In genomic region chr12:107132501-107132900, GRCm38 (mm10) we compare ENCODE assay signal across 15 mouse cellular contexts.
"Had no signal": no experiment of that assay in that cellular context is flagged by ENCODE, and none has a peak within 500 bp of the region (broad histone marks: within the 10 kb centered on the region; RNA-seq: fewer than 3 reads in every experiment).

No protein-coding gene starts in this region.

- H3K27ac ChIP-seq: liver, embryonic 13.5 days; midbrain, embryonic 12.5 days; neural tube, embryonic 13.5 days; stomach, embryonic 15.5 days had no signal

- H3K4me2 ChIP-seq: liver, embryonic 13.5 days; midbrain, embryonic 12.5 days; neural tube, embryonic 13.5 days; stomach, embryonic 15.5 days had no signal

- H3K9ac ChIP-seq: liver, embryonic 13.5 days; midbrain, embryonic 12.5 days; neural tube, embryonic 13.5 days; stomach, embryonic 15.5 days had no signal

- H3K9me3 ChIP-seq: liver, embryonic 13.5 days; midbrain, embryonic 12.5 days; neural tube, embryonic 13.5 days; stomach, embryonic 15.5 days had no signal

- H3K4me3 ChIP-seq: liver, embryonic 13.5 days; midbrain, embryonic 12.5 days; myocyte; neural tube, embryonic 13.5 days; stomach, embryonic 15.5 days had no signal

- H3K27me3 ChIP-seq: liver, embryonic 13.5 days; midbrain, embryonic 12.5 days had no signal

- DNase-seq: kidney, adult 9 months; kidney, postnatal 14 days; kidney, postnatal 4 days; liver, embryonic 13.5 days; lung, adult 2 months; lung, postnatal 14 days; lung, postnatal 4 days; retina, postnatal 1 day; right cerebral cortex, postnatal 25 days; spleen, adult 18-20 months had no signal

- H3K4me1 ChIP-seq: liver, embryonic 13.5 days; midbrain, embryonic 12.5 days; stomach, embryonic 15.5 days had no signal

- ATAC-seq: midbrain, embryonic 16.5 days had no signal

- H3K36me3 ChIP-seq: liver, embryonic 13.5 days; midbrain, embryonic 12.5 days; neural tube, embryonic 13.5 days; stomach, embryonic 15.5 days had no signal
